Mouse (Mus musculus): ENCODE measurements around the gene Rab33a. TPM values are rescaled to one million over a fixed set of nuclear protein-coding genes. Genes with fewer than 3 reads are reported as not detected.

Rab33a gene
- polyA plus RNA-seq, 1 experiment from 2014 or later, result 9.5 TPM

- H3K9ac ChIP-seq (ENCODE audit: low read length), result no peak overlapping the region
- no peak overlapping the region for H3K27ac ChIP-seq (ENCODE audit: low read depth)
- H3K9me3 ChIP-seq (ENCODE audit: control insufficient read depth, low read length), result no peaks in the 10 kb centered on the region
- H3K4me3 ChIP-seq (ENCODE audit: low read depth, low read length), result no peak overlapping the region
- H3K36me3 ChIP-seq (ENCODE audit: control insufficient read depth, insufficient read depth, low read length), result no peaks in the 10 kb centered on the region
- DNase-seq (ENCODE audit: low spot score) (no peak), ATAC-seq (replicated peaks; ENCODE audit: low FRiP score, low TSS enrichment, low read depth) (no peak)
- no peak overlapping the region for H3K4me2 ChIP-seq (ENCODE audit: low read length)
- 77% methylated on average over 3 of the region's 3 CpGs for WGBS
- H3K27me3 ChIP-seq (replicated peaks; ENCODE audit: control insufficient read depth, insufficient read depth, low read length), result no peaks in the 10 kb centered on the region
- no peaks in the 10 kb centered on the region for H3K4me1 ChIP-seq (replicated peaks; ENCODE audit: control insufficient read depth, insufficient read depth, low read length)
Observed at GRCm38 (mm10) chrX:48521651-48522050, 2.6 kb downstream of the Rab33a start.

GRCm38 (mm10) chrX:48523512-48523911 is 4.4 kb downstream of the Rab33a start:
- no peaks in the 10 kb centered on the region for H3K27me3 ChIP-seq (replicated peaks; ENCODE audit: control insufficient read depth, insufficient read depth, low read length)
- H3K4me1 ChIP-seq (replicated peaks; ENCODE audit: control insufficient read depth, insufficient read depth, low read length), result no peaks in the 10 kb centered on the region
- WGBS, result 66% methylated on average over 3 of the region's 3 CpGs
- H3K4me3 ChIP-seq (ENCODE audit: low read depth, low read length), result no peak overlapping the region
- H3K27ac ChIP-seq (ENCODE audit: low read depth), result no peak overlapping the region
- H3K36me3 ChIP-seq (ENCODE audit: control insufficient read depth, insufficient read depth, low read length), result no peaks in the 10 kb centered on the region
- H3K9ac ChIP-seq (ENCODE audit: low read length), result no peak overlapping the region
- H3K4me2 ChIP-seq (ENCODE audit: low read length), result no peak overlapping the region
- no peaks in the 10 kb centered on the region for H3K9me3 ChIP-seq (ENCODE audit: control insufficient read depth, low read length)
- no peak for DNase-seq (ENCODE audit: low spot score)
- no peak for ATAC-seq (replicated peaks; ENCODE audit: low FRiP score, low TSS enrichment, low read depth)

GRCm38 (mm10) chrX:48525332-48525731 is 6.2 kb downstream of the Rab33a start:
- WGBS, result 53% methylated on average over 1 of the region's 1 CpGs
- H3K27ac ChIP-seq (ENCODE audit: low read depth), result no peak overlapping the region
- no peak overlapping the region for H3K4me2 ChIP-seq (ENCODE audit: low read length)
- no peak overlapping the region for H3K9ac ChIP-seq (ENCODE audit: low read length)
- no peak overlapping the region for H3K4me3 ChIP-seq (ENCODE audit: low read depth, low read length)
- DNase-seq (ENCODE audit: low spot score) (no peak), ATAC-seq (replicated peaks; ENCODE audit: low FRiP score, low TSS enrichment, low read depth) (no peak)
- no peaks in the 10 kb centered on the region for H3K4me1 ChIP-seq (replicated peaks; ENCODE audit: control insufficient read depth, insufficient read depth, low read length)
- H3K9me3 ChIP-seq (ENCODE audit: control insufficient read depth, low read length), result no peaks in the 10 kb centered on the region
- no peaks in the 10 kb centered on the region for H3K36me3 ChIP-seq (ENCODE audit: control insufficient read depth, insufficient read depth, low read length)
- H3K27me3 ChIP-seq (replicated peaks; ENCODE audit: control insufficient read depth, insufficient read depth, low read length), result no peaks in the 10 kb centered on the region

GRCm38 (mm10) chrX:48525866-48526265 is 6.8 kb downstream of the Rab33a start:
- Histone ChIP-seq H3K4me1 (replicated peaks; ENCODE audit: control insufficient read depth, insufficient read depth, low read length) (no peaks in the 10 kb centered on the region), H3K9me3 (ENCODE audit: control insufficient read depth, low read length) (no peaks in the 10 kb centered on the region), H3K4me2 (ENCODE audit: low read length) (no peak overlapping the region), H3K9ac (ENCODE audit: low read length) (no peak overlapping the region), H3K36me3 (ENCODE audit: control insufficient read depth, insufficient read depth, low read length) (no peaks in the 10 kb centered on the region), H3K27me3 (replicated peaks; ENCODE audit: control insufficient read depth, insufficient read depth, low read length) (no peaks in the 10 kb centered on the region), H3K4me3 (ENCODE audit: low read depth, low read length) (no peak overlapping the region), H3K27ac (ENCODE audit: low read depth) (no peak overlapping the region)
- DNase-seq (ENCODE audit: low spot score) (no peak), ATAC-seq (replicated peaks; ENCODE audit: low FRiP score, low TSS enrichment, low read depth) (no peak)
- WGBS, result 64% methylated on average over 8 of the region's 8 CpGs

- Histone ChIP-seq H3K9ac (ENCODE audit: low read length) (no peak overlapping the region), H3K27me3 (replicated peaks; ENCODE audit: control insufficient read depth, insufficient read depth, low read length) (no peaks in the 10 kb centered on the region), H3K4me2 (ENCODE audit: low read length) (no peak overlapping the region), H3K9me3 (ENCODE audit: control insufficient read depth, low read length) (no peaks in the 10 kb centered on the region), H3K27ac (ENCODE audit: low read depth) (no peak overlapping the region), H3K36me3 (ENCODE audit: control insufficient read depth, insufficient read depth, low read length) (no peaks in the 10 kb centered on the region), H3K4me3 (ENCODE audit: low read depth, low read length) (no peak overlapping the region), H3K4me1 (replicated peaks; ENCODE audit: control insufficient read depth, insufficient read depth, low read length) (no peaks in the 10 kb centered on the region)
- ATAC-seq (replicated peaks; ENCODE audit: low FRiP score, low TSS enrichment, low read depth) (no peak), DNase-seq (ENCODE audit: low spot score) (no peak)
- WGBS, result 50% methylated on average over 2 of the region's 3 CpGs
Observed at GRCm38 (mm10) chrX:48526435-48526834, 7.3 kb downstream of the Rab33a start.

GRCm38 (mm10) chrX:48532175-48532574 is 13.1 kb downstream of the Rab33a start:
- Histone ChIP-seq H3K4me1 (replicated peaks; ENCODE audit: control insufficient read depth, insufficient read depth, low read length) (no peaks in the 10 kb centered on the region), H3K27ac (ENCODE audit: low read depth) (no peak overlapping the region), H3K4me2 (ENCODE audit: low read length) (no peak overlapping the region), H3K36me3 (ENCODE audit: control insufficient read depth, insufficient read depth, low read length) (no peaks in the 10 kb centered on the region), H3K27me3 (replicated peaks; ENCODE audit: control insufficient read depth, insufficient read depth, low read length) (no peaks in the 10 kb centered on the region), H3K4me3 (ENCODE audit: low read depth, low read length) (no peak overlapping the region), H3K9ac (ENCODE audit: low read length) (no peak overlapping the region), H3K9me3 (ENCODE audit: control insufficient read depth, low read length) (no peaks in the 10 kb centered on the region)
- WGBS, result 40% methylated on average over 3 of the region's 3 CpGs
- DNase-seq (ENCODE audit: low spot score) (peak; percentile 84), ATAC-seq (replicated peaks; ENCODE audit: low FRiP score, low TSS enrichment, low read depth) (0 out of 2 replicates have a peak, but pooled peaks have one; percentile 19)

Other genes starting within 250 kb of the Rab33a start
- gene Bcorl1, start 177.9 kb upstream of the Rab33a start, polyA plus RNA-seq (2014; fragmentation: Nextera tagmentation; extraction: Ambion mirVana), result 7.6 and 7.7 TPM in 2 replicates
- 17.7 and 19.8 TPM in 2 replicates for gene Elf4, start 56.2 kb upstream of the Rab33a start, polyA plus RNA-seq (2014; fragmentation: Nextera tagmentation; extraction: Ambion mirVana)
- gene Aifm1, start 5.7 kb upstream of the Rab33a start, polyA plus RNA-seq (2014; fragmentation: Nextera tagmentation; extraction: Ambion mirVana), result 70.9 and 76.1 TPM in 2 replicates
- 11.4 and 13.0 TPM in 2 replicates for gene Zfp280c, start 75.2 kb downstream of the Rab33a start, polyA plus RNA-seq (2014; fragmentation: Nextera tagmentation; extraction: Ambion mirVana)
- 12.8 and 13.7 TPM in 2 replicates for gene Slc25a14, start 104.1 kb downstream of the Rab33a start, polyA plus RNA-seq (2014; fragmentation: Nextera tagmentation; extraction: Ambion mirVana)
- 0.08 TPM in 1 of 2 replicates, not detected in the other for gene Gpr119, start 155.2 kb downstream of the Rab33a start, polyA plus RNA-seq (2014; fragmentation: Nextera tagmentation; extraction: Ambion mirVana)
- gene Rbmx2, start 175.7 kb downstream of the Rab33a start, polyA plus RNA-seq (2014; fragmentation: Nextera tagmentation; extraction: Ambion mirVana), result 21.9 and 22.6 TPM in 2 replicates

Measured in intestine, embryonic 14.5 days (tissue).